Mouse (Mus musculus): Measurements from ENCODE around the gene Tns4. TPM values are rescaled to one million over a fixed set of nuclear protein-coding genes. Genes with fewer than 3 reads are reported as not detected.

Gene Tns4
- total and polyA plus RNA-seq, 2 experiments from 2014 or later: 0.08 to 1.3 TPM

DNA sequence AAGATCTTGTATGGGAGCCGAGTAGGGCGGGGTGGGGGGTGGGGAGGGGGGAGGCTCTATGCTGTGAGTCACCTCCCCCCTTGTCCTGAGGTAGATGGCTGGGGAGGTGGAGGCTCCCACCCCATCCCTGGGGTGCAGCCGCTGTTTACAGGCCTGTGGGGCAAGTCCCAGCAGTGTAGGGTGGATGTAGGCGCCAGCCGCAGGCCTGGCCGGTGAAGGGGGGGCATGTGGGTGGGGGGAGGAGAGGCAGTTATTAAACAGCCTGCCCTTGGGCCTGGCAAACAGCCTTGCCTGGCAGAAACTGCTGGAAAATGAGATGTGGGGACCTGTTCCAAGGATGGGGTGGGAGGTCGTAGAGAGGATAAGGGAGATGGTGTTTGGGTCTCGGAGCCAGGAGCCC, 7.0 kb downstream of the Tns4 start:
- no peaks in the 10 kb centered on the region for H3K27me3 ChIP-seq (ENCODE audit: insufficient read depth, low read length)
- 56% methylated on average over 8 of the region's 8 CpGs for WGBS
- ATAC-seq (no peak), DNase-seq (ENCODE audit: low spot score) (no peak)
- H3K27ac ChIP-seq: no peak overlapping the region
- no peaks in the 10 kb centered on the region for H3K36me3 ChIP-seq (ENCODE audit: insufficient read depth, low read length)
- H3K9me3 ChIP-seq (ENCODE audit: low read length): no peaks in the 10 kb centered on the region
- TF ChIP-seq CTCF (IDR thresholded peaks at IDR 0.05; ENCODE audit: low read depth): no peak
- no peaks in the 10 kb centered on the region for H3K4me1 ChIP-seq (ENCODE audit: insufficient read depth, low read length)
- no peak overlapping the region for H3K9ac ChIP-seq (replicated peaks; ENCODE audit: low read length)
- no peak overlapping the region for H3K4me2 ChIP-seq (ENCODE audit: low read depth, low read length)
- H3K4me3 ChIP-seq (ENCODE audit: low read length): no peak overlapping the region

- Histone ChIP-seq H3K4me3 (ENCODE audit: low read length) (no peak overlapping the region), H3K36me3 (ENCODE audit: insufficient read depth, low read length) (no peaks in the 10 kb centered on the region), H3K9ac (replicated peaks; ENCODE audit: low read length) (no peak overlapping the region), H3K9me3 (ENCODE audit: low read length) (no peaks in the 10 kb centered on the region), H3K27me3 (ENCODE audit: insufficient read depth, low read length) (no peaks in the 10 kb centered on the region), H3K4me1 (ENCODE audit: insufficient read depth, low read length) (no peaks in the 10 kb centered on the region), H3K4me2 (ENCODE audit: low read depth, low read length) (no peak overlapping the region), H3K27ac (no peak overlapping the region)
- ATAC-seq (no peak), DNase-seq (ENCODE audit: low spot score) (no peak)
- WGBS: 74% methylated on average over 3 of the region's 3 CpGs
- no peak for TF ChIP-seq CTCF (IDR thresholded peaks at IDR 0.05; ENCODE audit: low read depth)
These were observed 7.5 kb downstream of the Tns4 start for GRCm38 (mm10) chr11:99081566-99081965.

GRCm38 (mm10) chr11:99080902-99081543, 8.1 kb downstream of the Tns4 start:
- no peak overlapping the region for H3K4me2 ChIP-seq (ENCODE audit: low read depth, low read length)
- no peak for TF ChIP-seq CTCF (IDR thresholded peaks at IDR 0.05; ENCODE audit: low read depth)
- no peaks in the 10 kb centered on the region for H3K4me1 ChIP-seq (ENCODE audit: insufficient read depth, low read length)
- no peak overlapping the region for H3K27ac ChIP-seq
- H3K9ac ChIP-seq (replicated peaks; ENCODE audit: low read length): no peak overlapping the region
- no peaks in the 10 kb centered on the region for H3K9me3 ChIP-seq (ENCODE audit: low read length)
- H3K27me3 ChIP-seq (ENCODE audit: insufficient read depth, low read length): no peaks in the 10 kb centered on the region
- H3K36me3 ChIP-seq (ENCODE audit: insufficient read depth, low read length): no peaks in the 10 kb centered on the region
- H3K4me3 ChIP-seq (ENCODE audit: low read length): no peak overlapping the region
- no peak for DNase-seq (ENCODE audit: low spot score)
- no peak for ATAC-seq
- 88% methylated on average over 9 of the region's 9 CpGs for WGBS

GRCm38 (mm10) chr11:99077869-99078268, 11.2 kb downstream of the Tns4 start:
- Histone ChIP-seq H3K9me3 (ENCODE audit: low read length) (no peaks in the 10 kb centered on the region), H3K27ac (no peak overlapping the region), H3K36me3 (ENCODE audit: insufficient read depth, low read length) (no peaks in the 10 kb centered on the region), H3K27me3 (ENCODE audit: insufficient read depth, low read length) (no peaks in the 10 kb centered on the region), H3K4me3 (ENCODE audit: low read length) (no peak overlapping the region), H3K4me2 (ENCODE audit: low read depth, low read length) (no peak overlapping the region), H3K4me1 (ENCODE audit: insufficient read depth, low read length) (no peaks in the 10 kb centered on the region), H3K9ac (replicated peaks; ENCODE audit: low read length) (no peak overlapping the region)
- no peak for TF ChIP-seq CTCF (IDR thresholded peaks at IDR 0.05; ENCODE audit: low read depth)
- DNase-seq (ENCODE audit: low spot score): no peak
- ATAC-seq: no peak
- WGBS: 86% methylated on average over 8 of the region's 8 CpGs

- no peak for TF ChIP-seq CTCF (IDR thresholded peaks at IDR 0.05; ENCODE audit: low read depth)
- Histone ChIP-seq H3K9me3 (ENCODE audit: low read length) (no peaks in the 10 kb centered on the region), H3K27ac (no peak overlapping the region), H3K4me2 (ENCODE audit: low read depth, low read length) (no peak overlapping the region), H3K4me1 (ENCODE audit: insufficient read depth, low read length) (no peaks in the 10 kb centered on the region), H3K4me3 (ENCODE audit: low read length) (no peak overlapping the region), H3K36me3 (ENCODE audit: insufficient read depth, low read length) (no peaks in the 10 kb centered on the region), H3K27me3 (ENCODE audit: insufficient read depth, low read length) (no peaks in the 10 kb centered on the region), H3K9ac (replicated peaks; ENCODE audit: low read length) (no peak overlapping the region)
- no peak for DNase-seq (ENCODE audit: low spot score)
- no peak for ATAC-seq
- WGBS: 78% methylated on average over 5 of the region's 5 CpGs
These were observed 12.3 kb downstream of the Tns4 start for GRCm38 (mm10) chr11:99076744-99077319.

- H3K27ac ChIP-seq: no peak overlapping the region
- no peaks in the 10 kb centered on the region for H3K36me3 ChIP-seq (ENCODE audit: insufficient read depth, low read length)
- no peaks in the 10 kb centered on the region for H3K9me3 ChIP-seq (ENCODE audit: low read length)
- ATAC-seq (no peak), DNase-seq (ENCODE audit: low spot score) (no peak)
- H3K27me3 ChIP-seq (ENCODE audit: insufficient read depth, low read length): no peaks in the 10 kb centered on the region
- H3K9ac ChIP-seq (replicated peaks; ENCODE audit: low read length): no peak overlapping the region
- H3K4me2 ChIP-seq (ENCODE audit: low read depth, low read length): no peak overlapping the region
- no peaks in the 10 kb centered on the region for H3K4me1 ChIP-seq (ENCODE audit: insufficient read depth, low read length)
- WGBS: 69% methylated on average over 5 of the region's 5 CpGs
- TF ChIP-seq CTCF (IDR thresholded peaks at IDR 0.05; ENCODE audit: low read depth): no peak
- no peak overlapping the region for H3K4me3 ChIP-seq (ENCODE audit: low read length)
These were observed 15.3 kb downstream of the Tns4 start for GRCm38 (mm10) chr11:99073781-99074180.

DNA sequence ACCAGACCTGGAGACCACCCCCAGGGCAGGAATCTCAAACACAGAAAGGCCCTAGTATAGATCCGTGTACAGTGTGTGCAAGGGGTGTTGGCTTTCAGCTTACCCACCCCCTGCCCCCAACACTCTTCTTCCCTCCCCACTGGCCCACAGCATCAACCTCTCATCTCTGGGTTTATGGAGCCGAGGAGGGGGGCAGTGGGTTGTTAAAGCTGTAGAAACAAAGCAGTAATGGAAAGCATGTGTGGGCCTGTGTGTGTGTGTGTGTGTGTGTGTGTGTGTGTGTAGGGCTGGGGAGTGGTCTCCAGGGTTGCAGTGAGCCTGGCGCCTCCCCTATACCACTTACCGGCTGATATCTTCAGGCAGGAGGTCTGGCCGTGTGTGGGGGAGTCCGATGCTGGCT, 17.2 kb downstream of the Tns4 start:
- Histone ChIP-seq H3K36me3 (ENCODE audit: insufficient read depth, low read length) (no peaks in the 10 kb centered on the region), H3K4me1 (ENCODE audit: insufficient read depth, low read length) (no peaks in the 10 kb centered on the region), H3K4me3 (ENCODE audit: low read length) (no peak overlapping the region), H3K27ac (no peak overlapping the region), H3K9me3 (ENCODE audit: low read length) (no peaks in the 10 kb centered on the region), H3K27me3 (ENCODE audit: insufficient read depth, low read length) (no peaks in the 10 kb centered on the region), H3K9ac (replicated peaks; ENCODE audit: low read length) (no peak overlapping the region), H3K4me2 (ENCODE audit: low read depth, low read length) (no peak overlapping the region)
- no peak for ATAC-seq
- no peak for DNase-seq (ENCODE audit: low spot score)
- 17% methylated on average over 6 of the region's 6 CpGs for WGBS
- TF ChIP-seq CTCF (IDR thresholded peaks at IDR 0.05; ENCODE audit: low read depth): no peak
